Mouse (Mus musculus): Measurements from ENCODE around the gene Ugt1a6a.
"Not testable (repeated sequence)": the region's sequence is repeated elsewhere in the genome, so short reads cannot be mapped to it uniquely, and the experiment has no call there.

Gene Ugt1a6a

GRCm38 (mm10) chr1:88213766-88214461 lies 79.3 kb downstream of the Ugt1a6a start:
- no peaks in the 10 kb centered on the region for H3K27me3 ChIP-seq (ENCODE audit: control insufficient read depth, insufficient read depth, low read length, poor library complexity, severe bottlenecking)
- no peaks in the 10 kb centered on the region for H3K36me3 ChIP-seq (ENCODE audit: control insufficient read depth, insufficient read depth, low read length, poor library complexity, severe bottlenecking)
- peak; percentile 22 for DNase-seq (ENCODE audit: low read depth, low spot score)

GRCm38 (mm10) chr1:88214462-88214952 lies 79.9 kb downstream of the Ugt1a6a start:
- peak; percentile 20 for DNase-seq (ENCODE audit: low read depth, low spot score)
- H3K36me3 ChIP-seq (ENCODE audit: control insufficient read depth, insufficient read depth, low read length, poor library complexity, severe bottlenecking), result no peaks in the 10 kb centered on the region
- no peaks in the 10 kb centered on the region for H3K27me3 ChIP-seq (ENCODE audit: control insufficient read depth, insufficient read depth, low read length, poor library complexity, severe bottlenecking)

DNA sequence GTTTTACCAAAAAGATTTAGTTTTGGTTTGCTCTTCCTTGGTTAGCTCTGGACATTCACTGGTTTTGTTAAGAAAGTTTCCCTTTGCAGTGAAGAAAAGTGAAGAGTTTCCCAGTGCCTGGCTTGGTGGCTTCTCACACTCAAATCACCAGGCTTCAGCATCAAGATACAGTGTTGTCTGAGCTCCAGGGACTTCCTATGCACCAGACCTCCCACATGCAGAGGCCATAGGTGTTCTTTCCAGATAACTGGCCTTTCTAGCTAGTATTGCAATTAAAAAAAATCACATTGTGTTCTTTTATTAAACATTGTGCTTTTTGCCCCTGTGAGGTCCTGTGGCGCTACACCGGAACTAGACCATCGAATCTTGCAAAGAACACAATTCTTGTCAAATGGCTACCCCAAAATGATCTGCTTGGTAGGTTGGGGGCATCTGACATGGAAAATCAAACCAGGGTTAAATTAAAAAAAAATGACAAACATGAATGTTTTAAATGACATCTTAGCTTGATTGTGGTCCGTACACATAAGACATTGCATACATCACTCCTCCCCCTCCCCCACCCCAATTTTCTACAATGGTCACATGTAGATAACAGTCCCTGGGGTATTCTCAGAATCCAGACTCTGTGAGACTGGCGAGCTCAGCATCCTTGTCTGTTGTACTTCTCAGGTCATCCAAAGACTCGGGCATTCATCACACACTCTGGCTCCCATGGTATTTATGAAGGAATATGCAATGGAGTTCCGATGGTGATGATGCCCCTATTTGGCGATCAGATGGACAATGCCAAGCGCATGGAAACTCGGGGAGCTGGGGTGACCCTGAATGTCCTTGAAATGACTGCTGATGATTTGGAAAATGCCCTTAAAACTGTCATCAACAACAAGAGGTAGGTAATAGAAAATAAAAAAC lies 81.1 kb downstream of the Ugt1a6a start:
- DNase-seq (ENCODE audit: low read depth, low spot score), result peak; percentile 15
- Histone ChIP-seq H3K27me3 (ENCODE audit: control insufficient read depth, insufficient read depth, low read length, poor library complexity, severe bottlenecking) (no peaks in the 10 kb centered on the region), H3K36me3 (ENCODE audit: control insufficient read depth, insufficient read depth, low read length, poor library complexity, severe bottlenecking) (no peaks in the 10 kb centered on the region)

GRCm38 (mm10) chr1:88216551-88216950 lies 81.9 kb downstream of the Ugt1a6a start:
- no peaks in the 10 kb centered on the region for H3K27me3 ChIP-seq (ENCODE audit: control insufficient read depth, insufficient read depth, low read length, poor library complexity, severe bottlenecking)
- peak; percentile 10 for DNase-seq (ENCODE audit: low read depth, low spot score)

GRCm38 (mm10) chr1:88217144-88217543 lies 82.5 kb downstream of the Ugt1a6a start:
- DNase-seq (ENCODE audit: low read depth, low spot score), result peak; percentile 16
- Histone ChIP-seq H3K27me3 (ENCODE audit: control insufficient read depth, insufficient read depth, low read length, poor library complexity, severe bottlenecking) (no peaks in the 10 kb centered on the region), H3K36me3 (ENCODE audit: control insufficient read depth, insufficient read depth, low read length, poor library complexity, severe bottlenecking) (no peaks in the 10 kb centered on the region)

More at GRCm38 (mm10) chr1:88216551-88216950, 81.9 kb downstream of the Ugt1a6a start:
- H3K36me3 ChIP-seq (ENCODE audit: control insufficient read depth, insufficient read depth, low read length, poor library complexity, severe bottlenecking), result no peaks in the 10 kb centered on the region

GRCm38 (mm10) chr1:88217576-88217975 lies 83.0 kb downstream of the Ugt1a6a start:
- DNase-seq (ENCODE audit: low read depth, low spot score), result peak; percentile 23

DNA sequence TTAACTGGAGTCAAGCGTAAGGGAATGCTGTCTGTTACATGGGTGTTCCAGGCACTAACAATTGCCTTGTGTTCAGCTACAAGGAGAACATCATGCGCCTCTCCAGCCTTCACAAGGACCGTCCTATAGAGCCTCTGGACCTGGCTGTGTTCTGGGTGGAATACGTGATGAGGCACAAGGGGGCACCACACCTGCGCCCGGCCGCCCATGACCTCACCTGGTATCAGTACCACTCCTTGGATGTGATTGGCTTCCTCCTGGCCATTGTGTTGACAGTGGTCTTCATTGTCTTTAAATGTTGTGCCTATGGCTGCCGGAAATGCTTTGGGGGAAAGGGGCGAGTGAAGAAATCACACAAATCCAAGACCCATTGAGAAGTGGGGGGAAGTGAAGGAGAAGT lies 83.4 kb downstream of the Ugt1a6a start:
- Histone ChIP-seq H3K27me3 (ENCODE audit: control insufficient read depth, insufficient read depth, low read length, poor library complexity, severe bottlenecking) (no peaks in the 10 kb centered on the region), H3K36me3 (ENCODE audit: control insufficient read depth, insufficient read depth, low read length, poor library complexity, severe bottlenecking) (no peaks in the 10 kb centered on the region)
- DNase-seq (ENCODE audit: low read depth, low spot score), result peak; percentile 9

More at GRCm38 (mm10) chr1:88217576-88217975, 83.0 kb downstream of the Ugt1a6a start:
- no peaks in the 10 kb centered on the region for H3K27me3 ChIP-seq (ENCODE audit: control insufficient read depth, insufficient read depth, low read length, poor library complexity, severe bottlenecking)
- no peaks in the 10 kb centered on the region for H3K36me3 ChIP-seq (ENCODE audit: control insufficient read depth, insufficient read depth, low read length, poor library complexity, severe bottlenecking)

DNA sequence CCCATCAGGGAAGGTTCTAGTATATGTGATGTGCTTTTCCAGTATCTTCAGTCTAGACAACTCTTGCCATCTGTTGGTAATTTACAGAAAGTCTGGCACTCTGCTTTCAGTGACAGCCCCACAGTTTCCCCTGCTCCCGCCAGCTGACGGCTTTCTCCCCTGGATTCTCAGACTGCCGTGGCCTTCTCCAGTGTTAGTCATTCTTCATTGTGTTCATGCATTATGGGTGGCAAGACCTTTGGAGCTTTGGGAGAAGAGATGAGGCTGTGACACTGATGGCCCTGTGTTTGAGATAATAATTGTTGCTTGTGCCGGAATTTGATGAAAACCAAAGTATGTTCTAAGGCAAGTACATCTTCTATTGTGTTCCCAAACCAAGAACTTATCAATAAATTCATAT lies 84.0 kb downstream of the Ugt1a6a start:
- H3K36me3 ChIP-seq (ENCODE audit: control insufficient read depth, insufficient read depth, low read length, poor library complexity, severe bottlenecking), result no peaks in the 10 kb centered on the region
- peak; percentile 5 for DNase-seq (ENCODE audit: low read depth, low spot score)

GRCm38 (mm10) chr1:88219054-88219453 lies 84.4 kb downstream of the Ugt1a6a start:
- Histone ChIP-seq H3K36me3 (ENCODE audit: control insufficient read depth, insufficient read depth, low read length, poor library complexity, severe bottlenecking) (no peaks in the 10 kb centered on the region), H3K27me3 (ENCODE audit: control insufficient read depth, insufficient read depth, low read length, poor library complexity, severe bottlenecking) (no peaks in the 10 kb centered on the region)
- peak; percentile 19 for DNase-seq (ENCODE audit: low read depth, low spot score)

More for the DNA sequence above, 84.0 kb downstream of the Ugt1a6a start:
- H3K27me3 ChIP-seq (ENCODE audit: control insufficient read depth, insufficient read depth, low read length, poor library complexity, severe bottlenecking), result no peaks in the 10 kb centered on the region

DNA sequence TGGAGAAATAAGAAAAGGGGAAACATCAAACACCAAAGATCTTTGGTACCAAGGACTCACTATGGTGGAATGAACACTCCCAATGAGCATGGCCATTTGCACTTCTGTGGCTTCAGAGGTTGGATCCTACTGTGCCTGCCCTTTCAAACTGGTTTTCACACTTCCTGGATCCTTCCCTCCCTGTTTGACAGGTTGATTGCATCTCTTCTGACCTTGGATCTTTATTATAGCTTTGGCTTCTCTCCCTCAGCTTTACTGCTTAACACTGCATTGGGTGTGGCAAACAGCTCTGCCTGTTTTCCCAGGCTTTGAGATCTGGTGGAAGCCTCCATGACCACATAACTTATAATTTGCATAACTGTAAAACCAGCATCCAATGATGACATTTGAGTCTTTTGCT lies 85.7 kb downstream of the Ugt1a6a start:
- H3K36me3 ChIP-seq (ENCODE audit: control insufficient read depth, insufficient read depth, low read length, poor library complexity, severe bottlenecking), result no peaks in the 10 kb centered on the region
- H3K27me3 ChIP-seq (ENCODE audit: control insufficient read depth, insufficient read depth, low read length, poor library complexity, severe bottlenecking), result no peaks in the 10 kb centered on the region
- no peak for DNase-seq (ENCODE audit: low read depth, low spot score)

DNA sequence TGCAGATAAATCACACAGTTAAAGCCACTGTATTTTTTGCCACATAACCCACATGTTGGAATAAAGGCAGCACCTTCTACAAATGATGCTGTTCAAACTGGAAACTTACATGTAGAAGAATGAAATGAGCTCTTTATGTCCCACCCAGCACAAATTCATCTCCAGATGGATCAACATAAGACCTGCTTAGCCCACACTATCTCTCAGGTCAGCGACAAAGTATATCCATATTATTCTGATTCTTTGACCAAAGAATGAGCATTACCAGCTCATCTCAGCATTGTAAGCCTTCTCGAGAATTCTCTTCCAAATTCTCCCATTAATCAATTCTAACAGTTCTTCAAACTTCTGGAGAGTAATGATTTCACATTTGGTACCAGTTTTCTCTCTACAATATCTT lies 87.6 kb downstream of the Ugt1a6a start:
- no peaks in the 10 kb centered on the region for H3K36me3 ChIP-seq (ENCODE audit: control insufficient read depth, insufficient read depth, low read length, poor library complexity, severe bottlenecking)
- peak; percentile 8 for DNase-seq (ENCODE audit: low read depth, low spot score)
- no peaks in the 10 kb centered on the region for H3K27me3 ChIP-seq (ENCODE audit: control insufficient read depth, insufficient read depth, low read length, poor library complexity, severe bottlenecking)

- not testable (repeated sequence) for H3K27me3 ChIP-seq (ENCODE audit: control insufficient read depth, insufficient read depth, low read length, poor library complexity, severe bottlenecking); H3K36me3 ChIP-seq (ENCODE audit: control insufficient read depth, insufficient read depth, low read length, poor library complexity, severe bottlenecking)
- peak; percentile 14 for DNase-seq (ENCODE audit: low read depth, low spot score)
Observed at GRCm38 (mm10) chr1:88223011-88223515, 88.5 kb downstream of the Ugt1a6a start.

DNA sequence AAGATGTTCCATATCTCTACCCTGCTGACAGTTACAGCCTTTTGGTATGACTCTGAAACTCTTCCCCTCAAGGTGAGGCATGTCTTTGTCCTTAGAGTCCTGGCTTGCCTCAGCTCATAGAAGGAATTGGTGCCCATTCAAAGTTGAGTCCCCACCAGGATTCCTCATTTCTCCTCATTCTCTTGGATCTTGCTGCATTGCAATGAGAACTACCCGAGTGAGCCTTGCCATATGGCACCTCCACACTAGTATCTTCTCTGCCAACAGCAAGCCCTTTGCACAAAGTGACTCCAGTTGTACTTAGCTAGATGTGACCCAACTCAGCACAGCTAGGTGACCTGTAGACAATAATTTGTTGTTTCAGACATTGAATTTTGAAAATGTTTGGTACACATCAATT lies 89.0 kb downstream of the Ugt1a6a start:
- peak; percentile 26 for DNase-seq (ENCODE audit: low read depth, low spot score)
- Histone ChIP-seq H3K27me3 (ENCODE audit: control insufficient read depth, insufficient read depth, low read length, poor library complexity, severe bottlenecking) (no peaks in the 10 kb centered on the region), H3K36me3 (ENCODE audit: control insufficient read depth, insufficient read depth, low read length, poor library complexity, severe bottlenecking) (no peaks in the 10 kb centered on the region)

DNA sequence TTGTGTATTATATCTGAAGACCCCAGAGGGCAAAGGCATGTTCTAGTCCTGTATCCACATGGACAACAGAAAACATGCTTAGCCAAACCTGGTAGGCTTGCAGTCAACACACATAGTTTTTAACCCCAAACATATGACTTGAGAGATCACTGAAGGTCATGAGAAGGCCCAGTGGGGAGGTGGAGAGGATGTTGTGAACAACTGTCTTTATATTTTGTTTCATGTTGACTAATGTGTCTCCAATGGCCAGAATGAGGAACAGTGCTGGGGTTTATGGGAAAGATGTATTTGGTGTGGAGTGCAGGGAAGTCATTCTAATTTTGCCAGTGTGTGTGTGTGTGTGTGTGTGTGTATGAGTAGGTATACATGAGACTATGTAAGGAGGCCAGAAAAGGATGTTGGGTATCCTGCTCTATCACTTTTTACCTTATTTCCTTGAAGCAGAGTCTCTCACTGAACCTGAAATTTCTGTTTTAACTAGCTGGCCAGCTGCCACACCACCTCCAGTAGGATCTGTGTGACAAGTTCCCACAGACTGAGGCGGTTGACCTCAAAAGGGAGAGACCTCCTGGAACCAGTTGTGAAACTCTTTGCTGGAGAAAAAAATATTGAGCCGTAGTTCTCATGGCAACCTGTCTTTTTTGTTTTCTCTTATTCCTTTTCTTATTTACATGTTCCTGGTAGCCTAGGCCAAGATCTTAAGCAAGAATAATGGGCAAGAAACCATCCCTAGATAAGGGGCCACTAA lies 89.6 kb downstream of the Ugt1a6a start:
- no peaks in the 10 kb centered on the region for H3K36me3 ChIP-seq (ENCODE audit: control insufficient read depth, insufficient read depth, low read length, poor library complexity, severe bottlenecking)
- peak; percentile 34 for DNase-seq (ENCODE audit: low read depth, low spot score)

More for the DNA sequence above, 89.6 kb downstream of the Ugt1a6a start:
- no peaks in the 10 kb centered on the region for H3K27me3 ChIP-seq (ENCODE audit: control insufficient read depth, insufficient read depth, low read length, poor library complexity, severe bottlenecking)
